Mouse (Mus musculus): Measurements from ENCODE around the gene Pgbd5.

DNA sequence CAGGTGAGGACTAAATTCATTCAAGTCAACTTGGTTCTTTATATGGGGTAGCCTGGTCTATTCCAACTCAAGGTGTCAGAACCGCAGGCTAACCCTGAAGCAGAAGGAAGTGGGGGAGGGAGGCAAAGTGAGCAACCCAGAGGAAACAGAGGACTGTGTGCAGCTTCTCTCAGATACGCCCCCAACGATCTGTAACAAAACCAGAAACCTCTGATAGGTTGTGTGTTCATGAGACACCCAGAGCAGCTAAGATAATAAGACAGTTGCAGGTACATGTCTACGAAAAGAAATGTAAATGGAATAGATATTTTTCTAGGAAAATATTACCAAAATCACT, 120.2 kb downstream of the Pgbd5 start:
- TF ChIP-seq GATA1 (IDR thresholded peaks at IDR 0.05; ENCODE audit: low read length): no peak
- no peak for TF ChIP-seq TAL1 (IDR thresholded peaks at IDR 0.05; ENCODE audit: low read length)
